Mouse (Mus musculus): Measurements from ENCODE around the gene Zfp677.
"Not testable (repeated sequence)": the region's sequence is repeated elsewhere in the genome, so short reads cannot be mapped to it uniquely, and the experiment has no call there.

Gene Zfp677

GRCm38 (mm10) chr17:21383391-21384056 is at the start of gene Zfp677:
Gene Zfp677 (plus strand): TSS chr17:21383748.
- DNase-seq (ENCODE audit: low spot score in 2 of 2) = peak; percentile 5 to 28

DNA sequence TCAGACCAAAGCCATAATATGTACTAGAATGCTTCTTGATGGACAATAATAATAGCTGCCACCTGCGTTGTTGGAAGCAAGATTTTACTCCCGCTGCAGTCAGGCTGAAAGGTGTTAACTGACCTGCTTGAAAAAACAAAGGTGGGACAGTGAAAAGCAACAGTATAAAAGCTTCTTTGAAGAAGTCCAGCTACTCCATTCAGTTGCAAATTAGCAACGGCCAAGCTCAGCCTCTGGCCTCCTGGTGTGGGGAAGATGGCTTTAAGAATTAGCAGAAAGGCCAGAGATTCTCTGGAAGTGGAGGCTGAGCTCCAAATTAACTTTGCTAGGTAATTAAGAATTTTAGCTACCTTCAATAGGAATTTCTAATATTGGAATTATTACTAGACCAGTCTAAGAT is 15.5 kb upstream of the Zfp677 start:
- not testable (repeated sequence) for DNase-seq (ENCODE audit: low spot score in 2 of 2)

- DNase-seq (ENCODE audit: low spot score in 2 of 2) = no peak
These were observed 13.4 kb upstream of the Zfp677 start for GRCm38 (mm10) chr17:21369925-21370719.

DNA sequence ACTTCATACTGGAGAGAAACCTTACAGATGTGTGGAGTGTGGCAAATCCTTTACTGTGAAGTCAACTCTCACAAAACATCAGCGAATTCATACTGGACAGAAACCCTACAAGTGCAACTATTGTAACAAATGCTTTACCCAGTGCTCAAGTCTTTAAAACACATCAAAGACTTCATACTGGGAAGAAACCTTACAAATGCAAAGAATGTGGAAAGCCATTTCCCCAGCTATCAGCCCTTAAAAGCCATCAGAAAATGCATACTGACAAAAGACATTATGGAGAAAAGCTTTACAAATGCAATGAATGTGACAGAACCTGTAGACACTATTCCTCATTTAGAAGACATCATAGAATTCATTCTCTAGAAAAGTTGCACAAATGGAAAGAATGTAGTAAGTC is 8.2 kb upstream of the Zfp677 start:
- DNase-seq (ENCODE audit: low spot score in 2 of 2) = no peak

GRCm38 (mm10) chr17:21384057-21384411 is 486 bp downstream of the Zfp677 start:
- no peak for DNase-seq (ENCODE audit: low spot score in 2 of 2)

DNA sequence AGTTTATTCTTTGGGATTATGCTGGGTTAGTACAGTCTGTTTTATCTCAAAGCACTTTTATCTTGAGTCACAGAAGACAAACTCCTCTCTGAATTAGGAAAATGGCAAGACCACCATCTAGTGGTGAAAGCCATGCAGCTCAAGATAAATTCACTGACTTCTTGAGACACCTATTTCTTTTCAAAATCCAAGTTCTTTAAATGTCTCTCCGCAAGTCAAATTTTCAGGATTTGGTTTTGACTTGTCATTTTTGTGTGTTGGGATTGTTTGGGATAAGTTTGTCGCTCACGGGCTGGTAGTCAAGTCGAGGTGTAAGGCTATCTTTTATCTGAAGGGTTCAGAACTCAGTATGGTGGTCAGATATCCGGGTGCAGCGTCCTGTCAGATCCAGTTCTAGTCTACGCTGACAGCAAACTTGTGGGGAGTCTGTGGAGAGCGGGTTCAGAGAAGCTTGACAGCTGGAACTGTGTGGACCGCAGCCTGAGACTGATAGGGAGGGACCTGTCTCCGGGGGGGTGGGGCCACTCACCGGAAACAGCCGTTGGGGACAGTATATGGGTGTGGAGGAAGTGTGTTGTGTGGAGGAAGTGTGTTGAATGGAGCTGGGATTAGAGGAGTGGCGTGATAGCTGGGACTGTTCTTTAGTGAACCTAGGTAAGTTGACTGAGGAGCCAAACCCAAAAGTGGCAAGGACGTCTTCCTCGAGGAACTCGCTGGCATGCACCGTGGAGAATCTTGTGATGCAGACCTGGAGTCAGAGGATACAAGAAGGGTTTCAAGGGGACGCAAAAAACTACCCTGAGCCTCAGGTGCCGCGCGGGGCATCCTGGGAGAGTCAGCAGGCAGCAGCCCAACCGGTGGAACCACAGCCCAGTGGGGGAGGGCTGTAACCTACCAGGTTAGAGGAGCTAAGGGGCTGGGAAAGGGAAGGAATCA is 39.4 kb downstream of the Zfp677 start, which contains the start of gene Zfp54:
Gene Zfp54 (plus strand): TSS at position 564 of the 936 bp plus-strand sequence.
- DNase-seq (ENCODE audit: low spot score in 2 of 2) = peak; percentile 5 to 21

GRCm38 (mm10) chr17:21438806-21439400 is 55.4 kb downstream of the Zfp677 start:
- not testable (repeated sequence) for DNase-seq (ENCODE audit: low spot score in 2 of 2)

Measured in frontal cortex, postnatal 25 days (tissue).